Mouse (Mus musculus): ENCODE results near the gene Zc3h12a. TPM values are rescaled to one million over a fixed set of nuclear protein-coding genes. Genes with fewer than 3 reads are reported as not detected.

Gene Zc3h12a
- polyA plus RNA-seq, 2 experiments, result 1.4 to 3.0 TPM

DNA sequence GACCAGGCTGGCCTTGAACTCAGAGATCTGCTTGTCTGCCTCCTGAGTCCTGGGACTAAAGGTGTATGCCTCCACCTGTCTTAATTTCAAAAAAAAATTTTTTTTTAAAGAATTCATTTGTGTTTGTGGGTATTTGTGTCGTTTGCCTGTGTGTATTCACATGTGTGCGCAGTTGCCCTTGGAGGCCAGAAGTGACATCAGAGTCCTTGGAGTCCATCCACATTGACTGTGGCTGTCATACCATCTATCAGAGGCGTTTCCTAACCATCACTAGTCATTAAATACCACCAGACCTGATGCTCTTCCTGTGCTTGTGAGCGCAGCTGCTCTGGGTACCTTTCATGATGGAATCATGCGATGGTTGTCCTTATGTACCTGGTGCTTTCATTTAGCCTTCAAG lies 28.0 kb upstream of the Zc3h12a start:
- ATAC-seq (ENCODE audit: low FRiP score, low read depth), result no peak
- Histone ChIP-seq H3K4me3 (replicated peaks; ENCODE audit: low read length) (no peak overlapping the region), H3K4me1 (ENCODE audit: control insufficient read depth, insufficient read depth, low read length) (no peaks in the 10 kb centered on the region), H3K27me3 (ENCODE audit: control insufficient read depth, insufficient read depth, low read length) (no peaks in the 10 kb centered on the region), H3K36me3 (ENCODE audit: control insufficient read depth, insufficient read depth, low read length) (no peaks in the 10 kb centered on the region), H3K4me2 (replicated peaks; ENCODE audit: low read depth, low read length, severe bottlenecking) (no peak overlapping the region), H3K9me3 (ENCODE audit: control insufficient read depth, low read length) (no peaks in the 10 kb centered on the region), H3K27ac (replicated peaks; ENCODE audit: low read depth, low read length) (no peak overlapping the region), H3K9ac (ENCODE audit: low read depth, low read length, severe bottlenecking) (no peak overlapping the region)
- WGBS, result 86% methylated on average over 5 of the region's 5 CpGs
- no peak for DNase-seq (ENCODE audit: low spot score)
- no peak for TF ChIP-seq POLR2A (IDR thresholded peaks at IDR 0.05; ENCODE audit: borderline replicate concordance, extremely low read depth, insufficient read depth, insufficient read length)

DNA sequence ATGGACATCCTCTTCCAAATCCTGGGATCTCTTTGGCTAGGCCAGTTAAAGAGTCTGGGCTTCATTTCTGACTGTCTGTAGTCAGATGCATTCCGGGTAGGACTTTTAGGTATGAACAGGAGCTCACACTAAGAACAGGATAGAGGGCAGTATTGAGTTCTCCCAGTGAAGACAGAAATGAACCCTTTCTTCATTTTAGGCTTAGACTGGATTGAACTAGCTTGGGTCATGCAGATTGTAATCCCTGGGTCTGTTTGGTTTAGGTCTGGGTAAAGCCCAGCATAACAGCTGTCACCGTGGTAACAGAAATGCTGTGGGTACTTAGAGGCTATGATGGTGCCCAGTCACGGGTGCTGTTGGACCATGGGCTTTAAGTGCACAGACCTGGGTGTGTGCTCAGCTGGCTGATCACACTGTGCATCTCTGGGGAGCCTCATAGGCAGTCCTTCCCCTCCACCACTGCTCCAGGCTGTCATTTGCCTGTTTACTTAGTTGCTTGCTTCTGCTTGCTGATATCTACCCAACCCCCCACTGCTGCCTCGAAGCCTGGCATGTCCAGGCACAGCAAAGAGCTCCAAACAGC lies 26.1 kb upstream of the Zc3h12a start:
- no peaks in the 10 kb centered on the region for H3K9me3 ChIP-seq (ENCODE audit: control insufficient read depth, low read length)
- WGBS, result 65% methylated on average over 4 of the region's 4 CpGs

DNA sequence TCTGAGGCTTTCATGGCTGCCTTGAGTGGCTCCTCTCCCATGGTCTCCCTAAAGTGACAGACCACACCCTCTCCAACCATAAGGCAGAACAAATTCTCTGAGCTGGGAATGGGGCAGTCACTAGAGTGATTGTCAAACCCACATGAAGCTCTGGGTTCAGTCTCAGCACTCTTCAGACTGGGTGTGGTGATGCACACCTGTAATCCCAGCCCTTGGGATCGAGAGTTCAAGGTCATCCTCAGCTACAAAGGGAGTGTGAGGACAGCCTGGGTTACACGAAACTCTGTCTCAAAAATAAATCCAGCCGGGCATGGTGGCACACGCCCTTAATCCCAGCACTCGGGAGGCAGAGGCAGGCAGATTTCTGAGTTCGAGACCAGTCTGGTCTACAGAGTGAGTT lies 24.8 kb upstream of the Zc3h12a start:
- no peak for TF ChIP-seq POLR2A (IDR thresholded peaks at IDR 0.05; ENCODE audit: borderline replicate concordance, extremely low read depth, insufficient read depth, insufficient read length)
- Histone ChIP-seq H3K9ac (ENCODE audit: low read depth, low read length, severe bottlenecking) (no peak overlapping the region), H3K4me3 (replicated peaks; ENCODE audit: low read length) (no peak overlapping the region), H3K27ac (replicated peaks; ENCODE audit: low read depth, low read length) (no peak overlapping the region), H3K4me1 (ENCODE audit: control insufficient read depth, insufficient read depth, low read length) (peaks cover 9% of the 10 kb centered on the region; the same call in 1 of the 2 replicates), H3K4me2 (replicated peaks; ENCODE audit: low read depth, low read length, severe bottlenecking) (no peak overlapping the region), H3K27me3 (ENCODE audit: control insufficient read depth, insufficient read depth, low read length) (no peaks in the 10 kb centered on the region), H3K9me3 (ENCODE audit: control insufficient read depth, low read length) (no peaks in the 10 kb centered on the region), H3K36me3 (ENCODE audit: control insufficient read depth, insufficient read depth, low read length) (no peaks in the 10 kb centered on the region)
- WGBS, result 89% methylated on average over 6 of the region's 6 CpGs
- no peak for ATAC-seq (ENCODE audit: low FRiP score, low read depth)
- DNase-seq (ENCODE audit: low spot score), result no peak

More for the DNA sequence above, 26.1 kb upstream of the Zc3h12a start:
- peaks cover 9% of the 10 kb centered on the region; the same call in 1 of the 2 replicates for H3K4me1 ChIP-seq (ENCODE audit: control insufficient read depth, insufficient read depth, low read length)
- DNase-seq (ENCODE audit: low spot score) (no peak), ATAC-seq (ENCODE audit: low FRiP score, low read depth) (no peak)
- H3K4me2 ChIP-seq (replicated peaks; ENCODE audit: low read depth, low read length, severe bottlenecking), result no peak overlapping the region
- H3K27me3 ChIP-seq (ENCODE audit: control insufficient read depth, insufficient read depth, low read length), result no peaks in the 10 kb centered on the region
- H3K9ac ChIP-seq (ENCODE audit: low read depth, low read length, severe bottlenecking), result no peak overlapping the region
- no peak for TF ChIP-seq POLR2A (IDR thresholded peaks at IDR 0.05; ENCODE audit: borderline replicate concordance, extremely low read depth, insufficient read depth, insufficient read length)
- H3K27ac ChIP-seq (replicated peaks; ENCODE audit: low read depth, low read length), result no peak overlapping the region
- H3K4me3 ChIP-seq (replicated peaks; ENCODE audit: low read length), result no peak overlapping the region
- no peaks in the 10 kb centered on the region for H3K36me3 ChIP-seq (ENCODE audit: control insufficient read depth, insufficient read depth, low read length)

DNA sequence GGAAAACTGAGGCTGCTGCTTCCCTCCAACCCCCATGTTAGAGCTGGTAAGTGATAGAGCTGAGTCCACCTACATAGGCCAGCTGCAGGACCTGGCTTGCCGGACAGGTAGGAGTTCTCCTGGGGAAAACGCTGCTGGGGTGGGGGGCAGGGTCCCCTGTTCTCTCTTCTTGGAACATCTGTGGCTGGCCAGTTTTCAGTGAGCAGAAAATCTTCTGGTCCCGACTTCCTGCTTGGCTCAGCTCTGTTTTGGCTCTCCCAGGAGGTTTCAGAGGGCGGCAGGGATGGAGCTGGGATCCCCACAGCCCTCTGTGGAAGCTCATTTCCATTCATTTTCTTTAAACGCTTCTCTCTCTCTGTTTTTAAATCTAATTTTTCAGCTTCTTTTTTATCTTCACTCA lies 21.8 kb upstream of the Zc3h12a start:
- no peaks in the 10 kb centered on the region for H3K27me3 ChIP-seq (ENCODE audit: control insufficient read depth, insufficient read depth, low read length)
- 10% methylated on average over 5 of the region's 5 CpGs for WGBS
- TF ChIP-seq POLR2A (IDR thresholded peaks at IDR 0.05; ENCODE audit: borderline replicate concordance, extremely low read depth, insufficient read depth, insufficient read length), result no peak
- no peak overlapping the region for H3K4me3 ChIP-seq (replicated peaks; ENCODE audit: low read length)
- peaks cover 9% of the 10 kb centered on the region; the same call in 1 of the 2 replicates for H3K4me1 ChIP-seq (ENCODE audit: control insufficient read depth, insufficient read depth, low read length)
- no peak for ATAC-seq (ENCODE audit: low FRiP score, low read depth)
- no peak for DNase-seq (ENCODE audit: low spot score)
- H3K36me3 ChIP-seq (ENCODE audit: control insufficient read depth, insufficient read depth, low read length), result no peaks in the 10 kb centered on the region
- H3K27ac ChIP-seq (replicated peaks; ENCODE audit: low read depth, low read length), result no peak overlapping the region
- no peak overlapping the region for H3K4me2 ChIP-seq (replicated peaks; ENCODE audit: low read depth, low read length, severe bottlenecking)
- H3K9me3 ChIP-seq (ENCODE audit: control insufficient read depth, low read length), result no peaks in the 10 kb centered on the region
- no peak overlapping the region for H3K9ac ChIP-seq (ENCODE audit: low read depth, low read length, severe bottlenecking)

DNA sequence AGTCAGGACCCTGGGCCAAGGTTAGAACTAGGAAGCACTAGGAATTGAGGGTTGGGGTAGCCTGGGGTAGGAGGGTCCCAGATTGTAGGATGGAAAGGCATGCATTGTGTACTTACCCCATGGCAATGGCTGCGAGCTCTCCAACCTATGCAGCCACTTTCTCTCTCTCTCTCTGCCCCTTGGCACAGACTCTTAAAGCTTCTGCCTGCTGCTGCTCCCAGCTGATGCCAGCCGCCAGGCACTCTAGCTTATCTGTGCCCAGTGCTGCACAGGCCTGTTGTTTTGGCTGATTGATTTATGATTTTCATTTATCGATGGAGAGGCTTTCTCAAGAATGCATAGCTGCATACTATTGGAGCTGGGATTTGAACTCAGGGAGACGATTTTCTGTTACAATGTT lies 20.3 kb upstream of the Zc3h12a start:
- H3K27me3 ChIP-seq (ENCODE audit: control insufficient read depth, insufficient read depth, low read length), result no peaks in the 10 kb centered on the region
- no peaks in the 10 kb centered on the region for H3K36me3 ChIP-seq (ENCODE audit: control insufficient read depth, insufficient read depth, low read length)
- no peaks in the 10 kb centered on the region for H3K9me3 ChIP-seq (ENCODE audit: control insufficient read depth, low read length)
- DNase-seq (ENCODE audit: low spot score) (no peak), ATAC-seq (ENCODE audit: low FRiP score, low read depth) (no peak)
- 93% methylated on average over 4 of the region's 4 CpGs for whole genome bisulfite sequencing
- no peak overlapping the region for H3K4me2 ChIP-seq (replicated peaks; ENCODE audit: low read depth, low read length, severe bottlenecking)
- H3K4me1 ChIP-seq (ENCODE audit: control insufficient read depth, insufficient read depth, low read length), result peaks cover 9% of the 10 kb centered on the region; the same call in 1 of the 2 replicates
- TF ChIP-seq POLR2A (IDR thresholded peaks at IDR 0.05; ENCODE audit: borderline replicate concordance, extremely low read depth, insufficient read depth, insufficient read length), result no peak
- H3K9ac ChIP-seq (ENCODE audit: low read depth, low read length, severe bottlenecking), result no peak overlapping the region
- H3K4me3 ChIP-seq (replicated peaks; ENCODE audit: low read length), result no peak overlapping the region
- H3K27ac ChIP-seq (replicated peaks; ENCODE audit: low read depth, low read length), result no peak overlapping the region

Data from limb, embryonic 14.5 days (tissue).